Mouse (Mus musculus): Measurements from ENCODE around the gene Clybl. TPM values are rescaled to one million over a fixed set of nuclear protein-coding genes. Genes with fewer than 3 reads are reported as not detected.

Gene Clybl
- polyA plus RNA-seq, 1 experiment = 1.0 TPM

- H3K27me3 ChIP-seq (ENCODE audit: control insufficient read depth) = no peaks in the 10 kb centered on the region
- no peak for TF ChIP-seq GATA1 (IDR thresholded peaks at IDR 0.05; ENCODE audit: low read length)
- no peak for TF ChIP-seq TAL1 (IDR thresholded peaks at IDR 0.05; ENCODE audit: low read length)
Measured at GRCm38 (mm10) chr14:122349761-122350160, 168.3 kb downstream of the Clybl start.

GRCm38 (mm10) chr14:122350766-122351165 is 169.3 kb downstream of the Clybl start:
- Histone ChIP-seq H3K4me3 (replicated peaks) (no peak overlapping the region), H3K9me3 (ENCODE audit: control insufficient read depth, low read length) (no peaks in the 10 kb centered on the region), H3K36me3 (ENCODE audit: control insufficient read depth) (no peaks in the 10 kb centered on the region), H3K27me3 (ENCODE audit: control insufficient read depth) (no peaks in the 10 kb centered on the region), H3K4me1 (ENCODE audit: control insufficient read depth) (no peaks in the 10 kb centered on the region)
- no peak for TF ChIP-seq GATA1 (IDR thresholded peaks at IDR 0.05; ENCODE audit: low read length)
- no peak for TF ChIP-seq TAL1 (IDR thresholded peaks at IDR 0.05; ENCODE audit: low read length)

More at GRCm38 (mm10) chr14:122349761-122350160, 168.3 kb downstream of the Clybl start:
- Histone ChIP-seq H3K4me1 (ENCODE audit: control insufficient read depth) (no peaks in the 10 kb centered on the region), H3K9me3 (ENCODE audit: control insufficient read depth, low read length) (no peaks in the 10 kb centered on the region), H3K36me3 (ENCODE audit: control insufficient read depth) (no peaks in the 10 kb centered on the region), H3K4me3 (replicated peaks) (no peak overlapping the region)

GRCm38 (mm10) chr14:122357316-122357715 is 175.8 kb downstream of the Clybl start:
- Histone ChIP-seq H3K4me3 (replicated peaks) (no peak overlapping the region), H3K36me3 (ENCODE audit: control insufficient read depth) (no peaks in the 10 kb centered on the region), H3K9me3 (ENCODE audit: control insufficient read depth, low read length) (no peaks in the 10 kb centered on the region), H3K4me1 (ENCODE audit: control insufficient read depth) (no peaks in the 10 kb centered on the region), H3K27me3 (ENCODE audit: control insufficient read depth) (no peaks in the 10 kb centered on the region)
- TF ChIP-seq GATA1 (IDR thresholded peaks at IDR 0.05; ENCODE audit: low read length) = no peak
- TF ChIP-seq TAL1 (IDR thresholded peaks at IDR 0.05; ENCODE audit: low read length) = no peak

- Histone ChIP-seq H3K4me1 (ENCODE audit: control insufficient read depth) (no peaks in the 10 kb centered on the region), H3K4me3 (replicated peaks) (no peak overlapping the region), H3K36me3 (ENCODE audit: control insufficient read depth) (no peaks in the 10 kb centered on the region), H3K27me3 (ENCODE audit: control insufficient read depth) (no peaks in the 10 kb centered on the region), H3K9me3 (ENCODE audit: control insufficient read depth, low read length) (no peaks in the 10 kb centered on the region)
- TF ChIP-seq TAL1 (IDR thresholded peaks at IDR 0.05; ENCODE audit: low read length) = no peak
- no peak for TF ChIP-seq GATA1 (IDR thresholded peaks at IDR 0.05; ENCODE audit: low read length)
Measured at GRCm38 (mm10) chr14:122358592-122358991, 177.1 kb downstream of the Clybl start.

- Histone ChIP-seq H3K4me3 (replicated peaks) (no peak overlapping the region), H3K27me3 (ENCODE audit: control insufficient read depth) (no peaks in the 10 kb centered on the region), H3K9me3 (ENCODE audit: control insufficient read depth, low read length) (no peaks in the 10 kb centered on the region), H3K36me3 (ENCODE audit: control insufficient read depth) (no peaks in the 10 kb centered on the region), H3K4me1 (ENCODE audit: control insufficient read depth) (no peaks in the 10 kb centered on the region)
- TF ChIP-seq GATA1 (IDR thresholded peaks at IDR 0.05; ENCODE audit: low read length) (no peak), TAL1 (IDR thresholded peaks at IDR 0.05; ENCODE audit: low read length) (no peak)
Measured at GRCm38 (mm10) chr14:122359136-122359905, 177.8 kb downstream of the Clybl start.

GRCm38 (mm10) chr14:122361807-122362206 is 180.3 kb downstream of the Clybl start:
- no peaks in the 10 kb centered on the region for H3K9me3 ChIP-seq (ENCODE audit: control insufficient read depth, low read length)
- no peaks in the 10 kb centered on the region for H3K27me3 ChIP-seq (ENCODE audit: control insufficient read depth)
- no peak overlapping the region for H3K4me3 ChIP-seq (replicated peaks)
- no peaks in the 10 kb centered on the region for H3K4me1 ChIP-seq (ENCODE audit: control insufficient read depth)
- TF ChIP-seq TAL1 (IDR thresholded peaks at IDR 0.05; ENCODE audit: low read length) (no peak), GATA1 (IDR thresholded peaks at IDR 0.05; ENCODE audit: low read length) (no peak)
- H3K36me3 ChIP-seq (ENCODE audit: control insufficient read depth) = no peaks in the 10 kb centered on the region

- TF ChIP-seq GATA1 (IDR thresholded peaks at IDR 0.05; ENCODE audit: low read length) (no peak), TAL1 (IDR thresholded peaks at IDR 0.05; ENCODE audit: low read length) (no peak)
- Histone ChIP-seq H3K4me1 (ENCODE audit: control insufficient read depth) (no peaks in the 10 kb centered on the region), H3K36me3 (ENCODE audit: control insufficient read depth) (no peaks in the 10 kb centered on the region), H3K9me3 (ENCODE audit: control insufficient read depth, low read length) (no peaks in the 10 kb centered on the region), H3K4me3 (replicated peaks) (no peak overlapping the region), H3K27me3 (ENCODE audit: control insufficient read depth) (no peaks in the 10 kb centered on the region)
Measured at GRCm38 (mm10) chr14:122363156-122363555, 181.7 kb downstream of the Clybl start.

- Histone ChIP-seq H3K27me3 (ENCODE audit: control insufficient read depth) (no peaks in the 10 kb centered on the region), H3K4me1 (ENCODE audit: control insufficient read depth) (no peaks in the 10 kb centered on the region), H3K9me3 (ENCODE audit: control insufficient read depth, low read length) (no peaks in the 10 kb centered on the region), H3K4me3 (replicated peaks) (no peak overlapping the region), H3K36me3 (ENCODE audit: control insufficient read depth) (no peaks in the 10 kb centered on the region)
- TF ChIP-seq GATA1 (IDR thresholded peaks at IDR 0.05; ENCODE audit: low read length) (no peak), TAL1 (IDR thresholded peaks at IDR 0.05; ENCODE audit: low read length) (no peak)
Measured at GRCm38 (mm10) chr14:122364026-122364425, 182.5 kb downstream of the Clybl start.

GRCm38 (mm10) chr14:122367252-122367868 is 185.9 kb downstream of the Clybl start:
- H3K9me3 ChIP-seq (ENCODE audit: control insufficient read depth, low read length) = no peaks in the 10 kb centered on the region
- no peaks in the 10 kb centered on the region for H3K4me1 ChIP-seq (ENCODE audit: control insufficient read depth)
- no peaks in the 10 kb centered on the region for H3K36me3 ChIP-seq (ENCODE audit: control insufficient read depth)
- H3K27me3 ChIP-seq (ENCODE audit: control insufficient read depth) = no peaks in the 10 kb centered on the region
- H3K4me3 ChIP-seq (replicated peaks) = no peak overlapping the region
- TF ChIP-seq TAL1 (IDR thresholded peaks at IDR 0.05; ENCODE audit: low read length) = no peak
- TF ChIP-seq GATA1 (IDR thresholded peaks at IDR 0.05; ENCODE audit: low read length) = no peak

Measured in erythroblast, embryonic 14.5 days (primary cell).